Mouse (Mus musculus) cerebellum, adult 2 months (tissue): Measurements from ENCODE around the gene Gm6034.

ENCODE experiments used
- CTCF ChIP-seq: fragments of 200-500 bp; IDR thresholded peaks from 2 replicates; pipeline ENCODE4 v1.5.1; 2011; ENCODE audit warnings: low read depth, mild to moderate bottlenecking, control low read depth, low read length, moderate library complexity, borderline replicate concordance; ENCODE audit not compliant: insufficient read depth
- POLR2A ChIP-seq: fragments of 200-500 bp; IDR thresholded peaks from 2 replicates; pipeline ENCODE4 v1.6.1; 2011; ENCODE audit warnings: low read length, control low read depth, borderline replicate concordance; ENCODE audit not compliant: insufficient read depth

GRCm38 (mm10) chr17:36022098-36022497, 20.7 kb upstream of the Gm6034 start:
- TF ChIP-seq POLR2A (no peak), CTCF (no peak)
